Mouse (Mus musculus) lung, postnatal 10 days (tissue): ENCODE measurements around the gene Khnyn.

Source experiments
- DNase-seq: peaks from one replicate; pipeline ENCODE4 v3.0.0; 2021

Gene Khnyn

DNA sequence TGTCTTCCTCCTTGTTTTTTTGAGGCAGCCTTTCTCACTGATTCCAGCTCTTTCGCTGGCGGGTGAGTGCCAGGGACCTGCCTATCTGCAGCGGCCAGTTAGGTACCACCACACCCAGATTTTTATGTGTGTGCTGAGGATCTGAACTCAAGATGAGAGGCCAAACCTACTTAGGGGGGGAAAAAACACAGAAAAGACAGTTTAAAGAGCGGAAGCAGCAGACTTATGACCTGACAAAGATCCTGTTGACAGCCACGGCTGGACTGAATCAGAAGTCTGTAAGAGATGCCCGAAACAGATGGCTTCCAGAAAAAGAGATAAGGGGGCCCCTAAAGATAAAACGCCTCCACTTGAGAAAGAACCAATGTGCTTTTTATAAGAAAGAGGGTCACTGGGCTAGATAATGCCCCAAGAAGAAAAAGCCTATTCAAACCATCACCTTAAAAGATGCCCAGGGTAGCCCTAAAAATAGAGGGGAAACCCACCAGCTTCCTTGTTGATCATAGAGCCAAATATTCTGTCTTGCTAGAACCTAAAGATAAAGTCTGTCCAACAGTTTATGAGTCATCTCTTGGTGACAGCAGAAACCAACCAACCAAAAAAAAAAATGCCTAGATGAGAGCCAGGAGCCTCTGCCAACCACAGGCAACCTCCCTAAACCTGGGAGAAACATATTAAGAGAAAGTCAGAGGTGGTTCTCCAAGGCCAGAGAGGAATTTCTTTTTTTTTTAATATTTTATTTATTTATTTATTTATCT is 37.9 kb downstream of the Khnyn start:
- no peak for DNase-seq

DNA sequence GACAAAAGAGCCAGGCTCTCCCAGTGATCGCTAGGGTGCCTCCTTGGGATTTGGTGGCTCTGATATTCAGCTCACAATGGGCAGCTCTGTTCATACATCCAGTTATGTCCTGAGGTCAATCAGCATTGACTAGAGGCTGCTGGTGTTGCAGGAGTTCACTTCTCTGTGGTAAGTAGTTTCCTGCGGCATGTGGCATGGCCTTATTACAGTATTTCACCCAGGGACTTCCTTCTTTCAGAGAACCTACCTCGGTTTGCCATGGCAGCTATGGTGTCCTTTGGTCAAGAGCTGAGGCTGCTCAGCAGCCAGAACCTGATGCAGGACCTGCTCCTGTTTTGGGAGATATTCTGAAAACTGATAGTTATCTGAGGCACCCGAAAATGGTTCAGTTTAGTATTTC is 42.1 kb downstream of the Khnyn start:
- DNase-seq, result no peak

DNA sequence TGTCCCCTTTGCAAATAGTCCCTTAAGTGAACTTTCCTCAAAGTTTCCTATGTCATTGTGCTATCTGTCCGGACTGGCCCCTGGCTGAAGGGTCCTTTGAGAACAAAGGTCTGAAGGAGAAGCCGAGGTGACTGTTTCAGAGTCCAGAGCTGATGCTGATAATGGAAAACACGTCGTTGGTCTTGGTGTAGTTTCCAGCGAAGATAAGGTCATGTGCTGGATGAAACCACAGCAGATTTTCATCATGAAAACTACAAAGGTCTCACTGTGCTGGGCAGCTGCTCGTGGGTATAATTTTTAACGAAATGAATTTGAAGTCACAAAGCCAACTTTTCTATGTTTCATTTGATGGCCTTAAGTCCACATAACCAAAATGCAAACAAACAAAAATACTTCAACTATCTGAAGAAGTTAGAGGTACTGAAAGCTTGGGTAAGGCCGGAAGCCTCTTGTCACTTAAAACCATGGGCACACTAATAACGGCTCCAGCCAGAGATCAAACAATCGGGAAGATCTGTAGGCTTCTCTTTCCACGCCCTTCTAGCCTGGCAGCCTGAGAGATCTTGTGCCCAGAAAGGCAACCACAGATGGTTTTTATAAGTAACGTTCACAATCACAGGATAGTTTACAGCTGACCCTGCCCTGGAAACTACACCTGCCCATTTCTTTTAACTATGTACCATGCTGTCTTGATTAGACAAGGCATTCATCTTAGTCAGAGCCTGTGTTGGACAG is 44.7 kb downstream of the Khnyn start:
- DNase-seq, result no peak

- DNase-seq, result peak; percentile 89
Measured at GRCm38 (mm10) chr14:55933586-55933985, 48.8 kb downstream of the Khnyn start.

DNA sequence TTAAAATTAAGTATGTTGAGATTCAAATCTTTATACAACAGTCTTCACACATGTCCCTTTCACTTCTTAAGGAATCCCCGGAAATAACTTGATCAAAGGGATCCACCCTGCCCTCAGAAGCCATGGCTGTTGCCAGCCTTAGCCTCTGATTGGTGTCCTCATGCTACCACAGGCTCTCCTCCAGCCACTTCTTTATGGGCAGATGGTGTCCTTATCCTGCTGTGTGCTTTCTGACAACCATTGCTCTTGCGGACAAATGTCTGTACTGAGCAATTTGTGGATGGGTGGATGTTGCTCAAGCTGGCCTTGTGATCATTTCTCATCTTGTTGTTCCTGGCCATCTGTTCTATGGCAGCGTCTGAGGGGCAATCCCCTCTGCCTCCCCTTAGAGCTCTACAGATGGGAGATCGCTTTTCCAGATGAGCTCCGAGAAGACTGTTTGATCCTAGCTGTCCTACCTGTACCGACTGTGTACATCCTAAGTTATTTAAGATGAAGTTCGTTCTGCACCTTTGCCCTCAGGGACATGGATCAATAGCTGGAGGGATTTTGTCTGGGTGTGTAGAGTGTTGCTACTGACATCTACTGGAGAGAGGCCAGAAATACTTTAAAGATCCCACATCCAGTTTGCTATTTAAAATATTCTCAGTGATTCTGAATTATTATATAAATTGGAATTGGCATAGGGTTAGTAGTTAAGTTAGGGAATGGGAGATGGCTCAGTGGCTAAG is 55.5 kb downstream of the Khnyn start:
- no peak for DNase-seq

DNA sequence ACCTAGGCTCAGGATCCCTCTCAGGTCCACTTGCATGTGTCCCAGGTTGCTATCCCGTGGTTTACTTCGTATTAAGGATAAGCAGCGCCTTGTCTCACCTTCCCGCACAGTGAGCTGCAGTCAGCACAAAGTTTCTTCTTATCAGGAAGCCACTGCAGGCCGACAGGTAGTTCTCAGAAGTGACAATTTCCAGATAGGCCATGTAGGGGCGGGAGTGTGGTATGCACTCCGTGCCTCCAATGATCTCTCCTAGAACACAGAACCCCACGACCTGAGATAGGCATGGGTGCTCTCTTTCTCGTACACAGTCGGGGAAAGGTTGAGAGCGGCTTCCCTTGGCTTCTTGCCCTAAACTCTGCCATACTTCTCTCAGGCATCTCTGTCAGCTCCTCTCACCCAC is 58.9 kb downstream of the Khnyn start:
- no peak for DNase-seq

GRCm38 (mm10) chr14:55944575-55944974 is 59.8 kb downstream of the Khnyn start, which contains the start of gene Cma1:
Cma1 (minus strand) TSS chr14:55944675.
- DNase-seq, result no peak

DNA sequence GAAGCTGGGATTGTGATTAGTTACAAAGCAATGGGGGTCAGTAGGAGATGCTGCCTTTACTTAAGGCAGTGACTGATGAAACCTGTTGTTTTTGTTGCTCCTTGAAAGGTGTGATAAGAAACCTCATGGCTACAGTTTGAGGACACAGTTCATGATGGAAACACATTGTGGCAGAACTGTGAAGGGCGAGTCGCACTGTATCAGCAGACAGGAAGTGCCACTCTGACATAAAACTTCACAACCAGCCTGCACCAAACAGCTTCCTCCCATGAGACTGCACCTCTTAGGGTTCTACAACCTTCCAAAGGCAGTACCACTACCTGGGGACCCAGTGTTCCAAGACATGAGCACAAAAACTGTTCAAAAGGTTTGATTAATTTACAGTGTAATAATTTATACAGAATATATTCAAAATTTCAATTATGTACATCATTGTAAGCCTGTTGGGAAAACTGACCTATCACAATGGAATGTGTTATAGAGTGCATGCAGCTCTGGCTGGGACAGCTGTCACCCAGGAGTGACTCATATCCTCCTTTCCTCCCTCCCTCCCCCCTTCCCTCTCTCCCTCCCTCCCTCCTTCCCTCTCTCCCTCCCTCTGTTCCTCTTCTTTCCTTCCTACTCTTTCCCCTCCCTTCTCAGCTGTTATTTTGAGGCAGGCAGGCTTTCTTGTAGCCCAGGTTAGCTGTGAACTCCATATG is 61.7 kb downstream of the Khnyn start:
- no peak for DNase-seq
